Mouse (Mus musculus) heart, embryonic 16.5 days (tissue): Measurements from ENCODE around the gene Pfdn2. TPM values are rescaled to one million over a fixed set of nuclear protein-coding genes. Genes with fewer than 3 reads are reported as not detected.

Experiments used
- ATAC-seq: fragments of 200-750 bp; cut with Nextera tagmentation; replicated peaks from 2 replicates; pipeline ENCODE4 v1.8.0; 2017; ENCODE audit warnings: moderate number of reproducible peaks; ENCODE audit not compliant: insufficient read depth, low FRiP score; ENCODE audit errors: extremely low read depth
- H3K27ac ChIP-seq: fragments of 300-500 bp; sonication (generic); 2 replicates; pipeline ENCODE4 v1.5.1; 2014; ENCODE audit warnings: mild to moderate bottlenecking, low read length, control low read depth, moderate library complexity
- H3K27me3 ChIP-seq: fragments of 300-500 bp; sonication (generic); 2 replicates; pipeline ENCODE4 v1.6.1; 2014; ENCODE audit warnings: low read length, mixed read lengths; ENCODE audit not compliant: control insufficient read depth, insufficient read depth
- H3K36me3 ChIP-seq: fragments of 300-500 bp; sonication (generic); 2 replicates; pipeline ENCODE4 v1.6.1; 2014; ENCODE audit not compliant: control insufficient read depth, insufficient read depth
- H3K4me1 ChIP-seq: fragments of 300-500 bp; sonication (generic); 2 replicates; pipeline ENCODE4 v1.6.1; 2014; ENCODE audit warnings: low read length, mixed read lengths; ENCODE audit not compliant: control insufficient read depth, insufficient read depth
- H3K4me2 ChIP-seq: fragments of 300-500 bp; sonication (generic); 2 replicates; pipeline ENCODE4 v1.6.1; 2014; ENCODE audit warnings: low read depth, mild to moderate bottlenecking, control low read depth, low read length
- H3K4me3 ChIP-seq: fragments of 300-500 bp; sonication (generic); 2 replicates; pipeline ENCODE4 v1.5.1; 2014; ENCODE audit warnings: mild to moderate bottlenecking, control low read depth, low read length
- H3K9ac ChIP-seq: fragments of 300-500 bp; sonication (generic); 2 replicates; pipeline ENCODE4 v1.6.1; 2014; ENCODE audit warnings: low read length, control low read depth
- H3K9me3 ChIP-seq: fragments of 300-500 bp; sonication (generic); replicated peaks from 2 replicates; pipeline ENCODE4 v1.6.1; 2016; ENCODE audit warnings: low read length; ENCODE audit not compliant: control insufficient read depth
- WGBS: fragments of 180-500 bp; shearing (Covaris S2); extraction: QIAGEN DNeasy Blood & Tissue Kit; methylation state at CpG from one replicate; pipeline ENCODE4 v1.1.7; 2014; 5-methylcytosine and 5-hydroxymethylcytosine counted together
- polyA plus RNA-seq: library from polyadenylated mRNA; unstranded; fragments of >200 nt; fragmentation: Nextera tagmentation; extraction: Ambion mirVana; gene quantifications from 2 replicates; pipeline ENCODE4 v1.2.1, GENCODE M21; 2015

Pfdn2 gene
- polyA plus RNA-seq, 1 experiment from 2014 or later, result 84.5 TPM

DNA sequence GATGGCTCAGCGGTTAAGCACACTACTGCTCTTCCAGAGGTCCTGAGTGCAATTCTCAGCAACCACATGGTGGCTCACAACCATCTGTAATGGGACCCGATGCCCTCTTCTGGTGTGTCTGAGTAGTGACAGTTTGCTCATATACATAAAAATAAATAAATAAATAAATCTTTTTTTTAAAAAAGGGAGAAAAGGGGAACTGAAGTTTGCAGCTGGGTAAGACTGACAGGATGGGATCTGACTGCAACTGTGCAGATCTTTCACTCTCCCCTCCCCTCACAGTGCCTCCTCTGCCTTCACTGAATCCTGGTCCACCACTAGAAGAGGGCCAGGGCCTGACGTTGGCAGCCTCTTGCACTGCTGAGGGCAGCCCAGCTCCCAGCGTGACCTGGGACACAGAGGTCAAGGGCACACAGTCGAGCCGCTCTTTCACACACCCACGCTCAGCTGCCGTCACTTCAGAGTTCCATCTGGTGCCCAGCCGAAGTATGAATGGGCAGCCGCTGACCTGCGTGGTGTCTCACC, 36.7 kb downstream of the Pfdn2 start:
- Histone ChIP-seq H3K36me3 (no peaks in the 10 kb centered on the region), H3K4me1 (peaks cover 3% of the 10 kb centered on the region; the same call in 1 of the 2 replicates), H3K4me2 (no peak overlapping the region), H3K27ac (no peak overlapping the region), H3K27me3 (peaks cover 8% of the 10 kb centered on the region), H3K4me3 (no peak overlapping the region), H3K9ac (no peak overlapping the region), H3K9me3 (no peaks in the 10 kb centered on the region)
- ATAC-seq, result no peak
- 74% methylated on average over 11 of the region's 11 CpGs for WGBS

GRCm38 (mm10) chr1:171384361-171384760, 38.9 kb downstream of the Pfdn2 start:
- no peak overlapping the region for H3K4me3 ChIP-seq
- H3K27me3 ChIP-seq, result peaks cover 8% of the 10 kb centered on the region
- 62% methylated on average over 9 of the region's 9 CpGs for WGBS
- no peak overlapping the region for H3K4me2 ChIP-seq
- ATAC-seq, result no peak
- no peak overlapping the region for H3K27ac ChIP-seq
- H3K4me1 ChIP-seq, result peaks cover 3% of the 10 kb centered on the region; the same call in 1 of the 2 replicates
- no peaks in the 10 kb centered on the region for H3K36me3 ChIP-seq
- H3K9me3 ChIP-seq, result no peaks in the 10 kb centered on the region
- no peak overlapping the region for H3K9ac ChIP-seq

DNA sequence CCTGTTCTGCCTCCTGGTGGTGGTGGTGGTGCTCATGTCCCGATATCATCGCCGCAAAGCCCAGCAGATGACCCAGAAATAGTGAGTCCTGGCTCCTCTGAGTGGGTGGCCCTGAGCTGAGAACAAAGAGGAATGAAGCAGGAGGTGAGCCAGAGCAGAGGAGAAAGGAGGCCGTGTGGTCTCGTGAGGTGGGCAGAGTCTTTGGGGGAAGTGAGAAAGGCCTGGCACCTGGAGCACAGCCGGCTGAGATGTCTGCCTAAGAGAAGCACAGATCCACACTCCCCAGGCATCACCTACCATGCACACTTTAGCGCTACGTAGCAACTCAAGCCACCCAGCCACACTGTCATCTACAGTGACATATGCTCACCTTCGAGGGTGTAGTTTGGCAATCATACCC, 39.7 kb downstream of the Pfdn2 start:
- H3K9me3 ChIP-seq, result no peaks in the 10 kb centered on the region
- no peak for ATAC-seq
- no peak overlapping the region for H3K9ac ChIP-seq
- WGBS, result 62% methylated on average over 9 of the region's 9 CpGs
- no peaks in the 10 kb centered on the region for H3K36me3 ChIP-seq
- no peak overlapping the region for H3K27ac ChIP-seq
- H3K27me3 ChIP-seq, result peaks cover 8% of the 10 kb centered on the region; the same call in 1 of the 2 replicates
- no peaks in the 10 kb centered on the region for H3K4me1 ChIP-seq
- no peak overlapping the region for H3K4me3 ChIP-seq
- no peak overlapping the region for H3K4me2 ChIP-seq

DNA sequence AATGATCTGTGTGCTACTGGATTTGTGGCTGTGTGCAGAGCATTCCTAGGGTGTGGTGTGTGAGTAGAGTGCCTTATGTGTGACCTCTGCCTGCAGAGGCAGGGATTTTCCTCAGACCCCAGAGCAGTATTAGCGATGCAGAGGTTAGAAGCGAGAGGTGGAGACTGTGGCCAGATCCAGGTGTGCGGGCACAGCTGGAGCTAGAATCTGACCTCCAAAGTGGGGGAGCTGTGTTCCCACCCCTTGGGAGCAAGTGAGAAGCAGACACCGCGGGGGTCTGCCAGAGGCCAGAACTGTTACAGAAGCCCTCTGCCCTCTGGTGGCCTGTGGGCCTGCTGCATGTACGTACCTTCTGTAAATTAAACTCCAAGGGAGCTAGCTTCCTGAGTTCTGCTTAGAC, 41.6 kb downstream of the Pfdn2 start:
- H3K4me1 ChIP-seq, result no peaks in the 10 kb centered on the region
- H3K27me3 ChIP-seq, result peaks cover 2% of the 10 kb centered on the region; the same call in 1 of the 2 replicates
- no peak overlapping the region for H3K27ac ChIP-seq
- H3K36me3 ChIP-seq, result no peaks in the 10 kb centered on the region
- H3K4me2 ChIP-seq, result peak overlapping the region; percentile 33; the same call in 1 of the 2 replicates
- 0 out of 2 replicates have a peak, but pooled peaks have one; percentile 19 for ATAC-seq
- no peaks in the 10 kb centered on the region for H3K9me3 ChIP-seq
- WGBS, result 20% methylated on average over 6 of the region's 6 CpGs
- H3K4me3 ChIP-seq, result peak overlapping the region; percentile 8; the same call in 1 of the 2 replicates
- H3K9ac ChIP-seq, result 0 out of 2 replicates have a peak overlapping the region, but pooled peaks have one; percentile 6

- H3K4me2 ChIP-seq, result peak within 1 kb of the TSS; percentile 23
- H3K4me1 ChIP-seq, result no peaks in the 10 kb centered on the region
- no peaks in the 10 kb centered on the region for H3K27me3 ChIP-seq
- WGBS, result 67% methylated on average over 15 of the region's 15 CpGs
- H3K27ac ChIP-seq, result peak within 1 kb of the TSS; percentile 61
- no peaks in the 10 kb centered on the region for H3K9me3 ChIP-seq
- peak within 1 kb of the TSS; percentile 43 for H3K4me3 ChIP-seq
- H3K9ac ChIP-seq, result peak within 1 kb of the TSS; percentile 28
- peak; percentile 73 for ATAC-seq
- H3K36me3 ChIP-seq, result no peaks in the 10 kb centered on the region
These were observed 43.1 kb downstream of the Pfdn2 start, which contains the start of gene Arhgap30 for GRCm38 (mm10) chr1:171388376-171389102. Gene Arhgap30, plus strand, starts transcription at chr1:171388954.

GRCm38 (mm10) chr1:171390101-171390500, 44.6 kb downstream of the Pfdn2 start:
- H3K4me1 ChIP-seq, result no peaks in the 10 kb centered on the region
- no peaks in the 10 kb centered on the region for H3K36me3 ChIP-seq
- H3K4me2 ChIP-seq, result peak overlapping the region; percentile 23
- no peaks in the 10 kb centered on the region for H3K9me3 ChIP-seq
- no peak overlapping the region; the same call in 1 of the 2 replicates for H3K9ac ChIP-seq
- H3K4me3 ChIP-seq, result peak overlapping the region; percentile 43
- peak overlapping the region; percentile 7; the same call in 1 of the 2 replicates for H3K27ac ChIP-seq
- H3K27me3 ChIP-seq, result no peaks in the 10 kb centered on the region
- 75% methylated on average over 4 of the region's 4 CpGs for WGBS
- peak; percentile 45; the same call in 1 of the 2 replicates for ATAC-seq

DNA sequence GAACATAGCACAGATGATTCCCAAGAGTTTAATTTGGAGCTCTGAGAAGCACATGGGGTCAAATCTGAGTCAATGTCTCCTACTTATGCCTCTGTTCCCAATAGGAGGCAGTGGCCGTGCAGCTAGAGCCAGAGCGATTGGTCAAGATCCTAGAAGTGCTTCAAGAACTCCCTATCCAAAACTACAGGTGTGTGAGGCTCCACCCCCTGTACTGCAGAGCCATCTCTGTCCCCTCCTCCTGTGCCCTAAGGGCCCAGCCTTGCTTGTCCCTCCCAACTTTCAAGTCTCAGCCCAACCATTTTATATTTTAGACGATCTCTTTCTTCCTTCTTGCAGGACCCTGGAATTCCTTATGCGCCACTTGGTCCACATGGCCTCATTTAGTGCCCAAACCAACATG, 56.4 kb downstream of the Pfdn2 start:
- H3K4me3 ChIP-seq, result no peak overlapping the region
- no peaks in the 10 kb centered on the region for H3K36me3 ChIP-seq
- no peaks in the 10 kb centered on the region for H3K9me3 ChIP-seq
- 72% methylated on average over 4 of the region's 4 CpGs for WGBS
- no peak overlapping the region for H3K9ac ChIP-seq
- H3K27me3 ChIP-seq, result no peaks in the 10 kb centered on the region
- no peak for ATAC-seq
- H3K27ac ChIP-seq, result no peak overlapping the region
- no peak overlapping the region for H3K4me2 ChIP-seq
- no peaks in the 10 kb centered on the region for H3K4me1 ChIP-seq

DNA sequence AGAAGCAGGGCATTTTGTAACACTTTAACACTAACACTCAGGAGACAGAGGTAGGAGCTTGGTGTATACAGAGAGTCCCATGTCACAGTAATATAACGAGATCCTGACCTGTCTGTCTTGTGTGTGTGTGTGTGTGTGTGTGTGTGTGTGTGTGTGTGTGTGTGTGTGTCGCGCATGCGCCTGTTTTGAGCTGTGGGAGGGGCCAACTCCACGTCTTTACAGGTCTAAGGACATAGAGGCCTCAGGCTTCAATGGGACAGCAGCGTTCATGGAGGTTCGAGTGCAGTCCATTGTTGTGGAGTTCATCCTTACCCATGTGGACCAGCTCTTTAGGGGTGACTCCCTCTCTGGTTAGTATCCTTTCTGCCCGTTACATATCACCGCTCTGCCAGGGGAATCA, 57.5 kb downstream of the Pfdn2 start:
- Histone ChIP-seq H3K4me1 (no peaks in the 10 kb centered on the region), H3K9ac (no peak overlapping the region), H3K4me3 (no peak overlapping the region), H3K4me2 (no peak overlapping the region), H3K27ac (no peak overlapping the region), H3K9me3 (no peaks in the 10 kb centered on the region), H3K27me3 (no peaks in the 10 kb centered on the region), H3K36me3 (no peaks in the 10 kb centered on the region)
- ATAC-seq, result no peak
- 82% methylated on average over 9 of the region's 9 CpGs for WGBS

DNA sequence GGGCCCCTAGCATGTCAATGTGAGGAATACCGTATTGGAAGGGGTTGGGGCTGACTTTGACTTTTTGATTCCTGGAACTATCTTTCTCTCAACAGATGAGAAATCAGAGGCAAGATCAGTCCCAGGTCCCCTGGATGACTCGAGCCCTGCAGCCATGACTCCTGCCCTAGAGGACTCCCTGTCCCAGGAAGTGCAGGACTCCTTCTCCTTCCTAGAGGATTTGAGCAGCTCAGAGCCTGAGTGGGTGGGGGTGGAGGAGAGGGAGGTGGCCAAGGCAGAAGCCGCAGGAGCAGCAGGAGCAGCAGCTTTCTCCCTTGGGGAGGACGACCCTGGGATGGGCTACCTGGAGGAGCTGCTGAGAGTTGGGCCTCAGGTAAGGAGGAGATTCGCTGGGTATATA, 61.8 kb downstream of the Pfdn2 start:
- ATAC-seq, result no peak
- 67% methylated on average over 5 of the region's 5 CpGs for WGBS
- Histone ChIP-seq H3K36me3 (no peaks in the 10 kb centered on the region), H3K9me3 (no peaks in the 10 kb centered on the region), H3K4me1 (no peaks in the 10 kb centered on the region; the same call in 1 of the 2 replicates), H3K27ac (no peak overlapping the region), H3K4me2 (no peak overlapping the region), H3K9ac (no peak overlapping the region), H3K4me3 (no peak overlapping the region), H3K27me3 (peaks cover 5% of the 10 kb centered on the region; the same call in 1 of the 2 replicates)
